Mouse (Mus musculus): ENCODE measurements at regions not wholly inside any gene's neighbourhood (a gene's known extent, or its start where the extent isn't known, plus 50 kb on each side); places are given as distances from the start of the nearest gene placed in this dataset.

DNA sequence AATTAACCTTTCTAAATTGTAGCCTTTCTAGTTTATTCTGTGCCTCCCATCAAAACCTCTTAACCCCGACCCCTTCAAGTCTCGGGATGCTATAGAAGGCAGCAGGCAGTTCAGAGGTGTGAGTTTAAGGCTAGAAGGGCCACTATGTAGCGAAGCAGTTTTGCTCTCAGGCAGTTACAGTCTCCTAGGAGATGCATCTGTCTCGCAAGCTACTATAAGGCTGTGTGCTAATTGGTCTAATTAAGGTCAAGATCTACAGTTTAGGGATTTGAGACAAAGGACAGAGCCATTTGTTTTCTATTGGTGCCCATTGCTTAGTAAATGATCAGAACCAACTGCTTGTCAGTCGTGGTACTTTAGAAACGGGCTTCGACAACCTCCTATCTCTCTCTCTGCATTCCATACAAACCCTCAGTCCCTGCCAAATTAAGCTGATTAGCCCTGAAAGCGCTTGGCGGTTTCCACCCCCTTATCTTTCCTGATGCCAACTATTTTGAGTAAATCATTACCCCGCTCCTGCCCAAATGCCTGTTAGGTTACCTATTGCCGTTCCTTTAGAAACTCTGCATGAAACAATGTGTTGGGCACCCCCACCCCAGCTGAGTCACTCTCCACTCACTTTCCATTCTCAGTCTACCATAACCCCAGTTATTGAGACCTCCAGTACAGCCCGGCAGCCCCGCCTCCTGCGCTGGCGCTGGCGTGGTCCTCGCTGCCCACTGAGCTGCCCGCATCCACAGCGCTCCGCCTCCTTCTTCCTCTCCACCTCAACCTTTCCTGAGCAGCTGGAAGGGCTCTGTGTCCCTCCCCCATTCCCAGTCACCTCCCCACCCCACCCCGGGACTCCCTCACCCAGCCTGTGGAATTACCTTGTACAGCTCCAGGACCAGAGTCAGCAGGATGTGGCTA, 59.9 kb upstream of the Ptpn13 start (continued):
- no peak for TF ChIP-seq RAD21 (IDR thresholded peaks at IDR 0.05; ENCODE audit: low read depth, low read length)
- no peak for TF ChIP-seq ZMIZ1 (IDR thresholded peaks at IDR 0.05; ENCODE audit: low read depth, low read length)

DNA sequence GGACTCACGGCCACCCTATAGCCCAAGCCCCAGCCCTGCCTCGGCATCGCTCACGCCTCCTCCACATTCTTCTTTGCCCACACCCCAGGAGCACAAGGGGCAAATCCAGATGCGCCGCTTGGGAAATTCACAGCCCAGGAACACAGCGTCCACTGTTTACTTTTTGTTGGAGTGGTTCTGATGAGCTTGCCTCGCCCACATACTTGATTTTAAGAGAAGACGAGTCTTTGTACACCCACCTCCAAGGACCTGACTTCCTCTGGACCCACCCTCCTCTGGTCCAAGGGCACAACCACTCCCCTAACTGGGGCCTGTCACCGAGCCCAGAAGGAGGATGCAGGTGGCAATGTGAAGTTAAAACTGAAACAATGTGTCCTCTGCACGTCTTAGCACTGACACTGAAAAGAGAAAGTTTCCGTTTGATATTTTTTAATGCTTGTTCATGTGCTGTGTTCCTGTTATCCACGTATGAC, 64.2 kb upstream of the Ptpn13 start:
- Histone ChIP-seq H3K9ac (ENCODE audit: insufficient read depth, low read depth) (0 out of 2 replicates have a peak overlapping the region, but pooled peaks have one; percentile 16), H3K36me3 (replicated peaks in 1 of 2; ENCODE audit: control insufficient read depth in 1 of 2, insufficient read depth in 1 of 2, low read length in 1 of 2) (no peaks in the 10 kb centered on the region), H3K27ac (ENCODE audit: insufficient read depth, low read depth) (no peak overlapping the region; the same call in 1 of the 2 replicates), H3K4me1 (ENCODE audit: control insufficient read depth in 1 of 2, insufficient read depth in 2 of 2) (peaks cover 4 to 22% of the 10 kb centered on the region in 2 experiments), H3K27me3 (replicated peaks) (no peaks in the 10 kb centered on the region), H3K4me2 (ENCODE audit: insufficient read depth, low read depth, poor library complexity, severe bottlenecking) (peak overlapping the region; percentile 76), H3K79me2 (replicated peaks; ENCODE audit: control insufficient read depth, extremely low read depth, insufficient read depth, poor library complexity, severe bottlenecking) (no peaks in the 10 kb centered on the region), H3K9me3 (replicated peaks; ENCODE audit: low read length) (no peaks in the 10 kb centered on the region), H3K4me3 (replicated peaks in 1 of 3; ENCODE audit: low read depth in 2 of 3, low read length in 2 of 3, poor library complexity in 1 of 3) (peak overlapping the region in 2 of 3 experiments; percentile 23 to 24)
- peak; percentile 57 for DNase-seq (ENCODE audit: extremely low read depth)
- in situ Hi-C loops (cut with MboI; ENCODE audit: low pct_ligation_motif_present, low pct_unique_long_range_greater_than_20kb, low sequenced_read_pairs) (no loop called here), dilution Hi-C loops (cut with MboI; ENCODE audit: extremely low pct_ligation_motif_present, extremely low pct_unique_long_range_greater_than_20kb, low sequenced_read_pairs) (no loop called here)
- TF ChIP-seq MEF2A (IDR thresholded peaks at IDR 0.05; ENCODE audit: borderline replicate concordance, low read depth, low read length) (peak; percentile 21; the same call in 1 of the 2 replicates), SMC3 (IDR thresholded peaks at IDR 0.05; ENCODE audit: low read depth, low read length) (no peak; the same call in 1 of the 2 replicates), MXI1 (IDR thresholded peaks at IDR 0.05; ENCODE audit: low read depth, low read length) (0 out of 2 replicates have a peak, but pooled peaks have one; percentile 0), UBTF (IDR thresholded peaks at IDR 0.05; ENCODE audit: low read depth, low read length) (no peak), MAZ (IDR thresholded peaks at IDR 0.05; ENCODE audit: low read depth, low read length) (peak; percentile 68; the same call in 1 of the 2 replicates), ETS1 (conservative IDR thresholded peaks at IDR 0.05; ENCODE audit: low read depth, low read length) (peak; percentile 51; the same call in 1 of the 2 replicates), TCF12 (IDR thresholded peaks at IDR 0.05; ENCODE audit: low read depth, low read length) (peak; percentile 57), EP300 (IDR thresholded peaks at IDR 0.05; ENCODE audit: low read length) (peak; percentile 53; the same call in 1 of the 2 replicates), SIN3A (IDR thresholded peaks at IDR 0.05; ENCODE audit: low read length) (peak; percentile 65), BHLHE40 (IDR thresholded peaks at IDR 0.05; ENCODE audit: low read depth, low read length) (peak; percentile 78), IRF4 (IDR thresholded peaks at IDR 0.05; ENCODE audit: low read depth, low read length) (peak; percentile 55), TBP (conservative IDR thresholded peaks at IDR 0.05; ENCODE audit: low read depth, low read length) (no peak)

DNA sequence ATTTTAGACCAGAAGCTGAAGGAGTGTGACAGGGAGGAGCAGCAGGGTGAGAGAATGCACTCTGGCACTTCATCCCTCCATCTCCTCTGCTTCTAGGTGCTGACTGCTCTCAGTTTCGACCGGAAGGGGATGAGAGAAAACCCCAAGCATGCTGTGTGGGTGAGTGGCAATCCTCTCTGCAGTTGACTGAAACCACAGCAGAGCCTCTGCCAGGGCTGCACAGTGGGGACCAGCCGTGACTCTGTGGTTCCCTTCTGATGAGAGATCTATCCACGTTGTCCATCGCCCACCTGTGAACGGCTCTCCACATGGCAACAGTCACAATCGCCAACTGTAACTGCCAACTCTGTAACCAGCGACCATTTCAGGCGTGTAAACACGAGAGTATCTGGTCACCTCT, 64.6 kb upstream of the Ptpn13 start:
- H3K4me2 ChIP-seq (ENCODE audit: insufficient read depth, low read depth, poor library complexity, severe bottlenecking), result peak overlapping the region; percentile 76
- peaks cover 4 to 22% of the 10 kb centered on the region in 2 experiments for H3K4me1 ChIP-seq (ENCODE audit: control insufficient read depth in 1 of 2, insufficient read depth in 2 of 2)
- dilution Hi-C loops (cut with MboI; ENCODE audit: extremely low pct_ligation_motif_present, extremely low pct_unique_long_range_greater_than_20kb, low sequenced_read_pairs) (no loop called here), in situ Hi-C loops (cut with MboI; ENCODE audit: low pct_ligation_motif_present, low pct_unique_long_range_greater_than_20kb, low sequenced_read_pairs) (no loop called here)
- H3K27ac ChIP-seq (ENCODE audit: insufficient read depth, low read depth), result no peak overlapping the region; the same call in 1 of the 2 replicates
- H3K4me3 ChIP-seq (replicated peaks in 1 of 3; ENCODE audit: low read depth in 2 of 3, low read length in 2 of 3, poor library complexity in 1 of 3), result peak overlapping the region in 2 of 3 experiments; percentile 23 to 24
- peak; percentile 53 for DNase-seq (ENCODE audit: extremely low read depth)
- no peaks in the 10 kb centered on the region for H3K27me3 ChIP-seq (replicated peaks)
- TF ChIP-seq MAFK (IDR thresholded peaks at IDR 0.05; ENCODE audit: insufficient replicate concordance, low read length) (peak; percentile 15; the same call in 1 of the 2 replicates), TBP (conservative IDR thresholded peaks at IDR 0.05; ENCODE audit: low read depth, low read length) (0 out of 2 replicates have a peak, but pooled peaks have one; percentile 47), RCOR1 (conservative IDR thresholded peaks at IDR 0.05; ENCODE audit: low read depth, low read length) (0 out of 2 replicates have a peak, but pooled peaks have one; percentile 10), MXI1 (IDR thresholded peaks at IDR 0.05; ENCODE audit: low read depth, low read length) (0 out of 2 replicates have a peak, but pooled peaks have one; percentile 21), TCF12 (IDR thresholded peaks at IDR 0.05; ENCODE audit: low read depth, low read length) (0 out of 2 replicates have a peak, but pooled peaks have one; percentile 22), NRF1 (IDR thresholded peaks at IDR 0.05; ENCODE audit: low read depth, low read length) (no peak), SMC3 (IDR thresholded peaks at IDR 0.05; ENCODE audit: low read depth, low read length) (no peak), SIN3A (IDR thresholded peaks at IDR 0.05; ENCODE audit: low read length) (peak; percentile 63; the same call in 1 of the 2 replicates), MAX (IDR thresholded peaks at IDR 0.05; ENCODE audit: low read length) (peak; percentile 77), ETS1 (conservative IDR thresholded peaks at IDR 0.05; ENCODE audit: low read depth, low read length) (peak; percentile 43), E2F4 (IDR thresholded peaks at IDR 0.05; ENCODE audit: insufficient replicate concordance, low read depth, low read length) (no peak), EP300 (IDR thresholded peaks at IDR 0.05; ENCODE audit: low read length) (peak; percentile 33; the same call in 1 of the 2 replicates), MYC (IDR thresholded peaks at IDR 0.05; ENCODE audit: low read depth, low read length) (peak; percentile 65; the same call in 1 of the 2 replicates), GABPA (IDR thresholded peaks at IDR 0.05; ENCODE audit: insufficient replicate concordance, low read depth, low read length) (no peak), JUND (conservative IDR thresholded peaks at IDR 0.05; ENCODE audit: low read depth, low read length) (no peak), BHLHE40 (IDR thresholded peaks at IDR 0.05; ENCODE audit: low read depth, low read length) (peak; percentile 92), IRF4 (IDR thresholded peaks at IDR 0.05; ENCODE audit: low read depth, low read length) (peak; percentile 46)
- H3K9me3 ChIP-seq (replicated peaks; ENCODE audit: low read length), result no peaks in the 10 kb centered on the region
- H3K36me3 ChIP-seq (replicated peaks in 1 of 2; ENCODE audit: control insufficient read depth in 1 of 2, insufficient read depth in 1 of 2, low read length in 1 of 2), result no peaks in the 10 kb centered on the region
- no peaks in the 10 kb centered on the region for H3K79me2 ChIP-seq (replicated peaks; ENCODE audit: control insufficient read depth, extremely low read depth, insufficient read depth, poor library complexity, severe bottlenecking)
- 0 out of 2 replicates have a peak overlapping the region, but pooled peaks have one; percentile 3 for H3K9ac ChIP-seq (ENCODE audit: insufficient read depth, low read depth)

Data from CH12.LX (cell line).